Mouse (Mus musculus) midbrain, embryonic 16.5 days (tissue): ENCODE results near the gene Ankrd13c. TPM values are rescaled to one million over a fixed set of nuclear protein-coding genes. Genes with fewer than 3 reads are reported as not detected.
A peak's percentile ranks its signal among the peaks of the same experiment; 100 is the strongest.

Source experiments
- ATAC-seq: fragments of 200-750 bp; cut with Nextera tagmentation; 2 replicates; pipeline ENCODE4 v1.8.0; 2017; ENCODE audit warnings: moderate TSS enrichment
- H3K27ac ChIP-seq: fragments of 300-500 bp; sonication (generic); 2 replicates; pipeline ENCODE4 v1.5.1; 2014; ENCODE audit warnings: mild to moderate bottlenecking, low read length, mixed read lengths
- H3K27me3 ChIP-seq: fragments of 300-500 bp; sonication (generic); 2 replicates; pipeline ENCODE4 v1.6.1; 2014; ENCODE audit warnings: low read depth, low read length, mixed read lengths; ENCODE audit not compliant: control insufficient read depth, insufficient read depth
- H3K36me3 ChIP-seq: fragments of 300-500 bp; sonication (generic); 2 replicates; pipeline ENCODE4 v1.6.1; 2014; ENCODE audit warnings: mild to moderate bottlenecking, low read length, moderate library complexity, mixed read lengths; ENCODE audit not compliant: control insufficient read depth, insufficient read depth
- H3K4me1 ChIP-seq: fragments of 300-500 bp; sonication (generic); 2 replicates; pipeline ENCODE4 v1.6.1; 2014; ENCODE audit warnings: mild to moderate bottlenecking, low read length, mixed read lengths; ENCODE audit not compliant: control insufficient read depth, insufficient read depth
- H3K4me2 ChIP-seq: fragments of 300-500 bp; sonication (generic); 2 replicates; pipeline ENCODE4 v1.6.1; 2014; ENCODE audit warnings: mild to moderate bottlenecking, low read length, mixed read lengths
- H3K4me3 ChIP-seq: fragments of 300-500 bp; sonication (generic); 2 replicates; pipeline ENCODE4 v1.5.1; 2014; ENCODE audit warnings: low read depth, mild to moderate bottlenecking, low read length, moderate library complexity, mixed read lengths
- H3K9ac ChIP-seq: fragments of 300-500 bp; sonication (generic); 2 replicates; pipeline ENCODE4 v1.6.1; 2014; ENCODE audit warnings: low read depth, low read length, mixed read lengths
- H3K9me3 ChIP-seq: fragments of 300-500 bp; sonication (generic); replicated peaks from 2 replicates; pipeline ENCODE4 v1.6.1; 2014; ENCODE audit warnings: mild to moderate bottlenecking, low read length, mixed read lengths; ENCODE audit not compliant: control insufficient read depth, poor library complexity, severe bottlenecking
- WGBS: fragments of 180-500 bp; shearing (Covaris S2); extraction: QIAGEN DNeasy Blood & Tissue Kit; methylation state at CpG from one replicate; pipeline ENCODE4 v1.1.7; 2014; 5-methylcytosine and 5-hydroxymethylcytosine counted together
- polyA plus RNA-seq: library from polyadenylated mRNA; unstranded; fragments of >200 nt; fragmentation: Nextera tagmentation; extraction: Ambion mirVana; gene quantifications from 2 replicates; pipeline ENCODE4 v1.2.1, GENCODE M21; 2015

Gene Ankrd13c
- polyA plus RNA-seq, 1 experiment from 2014 or later: 25.5 TPM

- Histone ChIP-seq H3K4me1 (no peaks in the 10 kb centered on the region), H3K27me3 (no peaks in the 10 kb centered on the region), H3K9ac (no peak overlapping the region), H3K4me2 (no peak overlapping the region), H3K27ac (no peak overlapping the region), H3K9me3 (no peaks in the 10 kb centered on the region), H3K4me3 (no peak overlapping the region), H3K36me3 (peaks cover 3% of the 10 kb centered on the region; the same call in 1 of the 2 replicates)
- no peak for ATAC-seq
These were observed 32.6 kb downstream of the Ankrd13c start for GRCm38 (mm10) chr3:157979619-157980018.

GRCm38 (mm10) chr3:157993322-157993721, 46.3 kb downstream of the Ankrd13c start:
- Histone ChIP-seq H3K9me3 (no peaks in the 10 kb centered on the region), H3K36me3 (peaks cover 5% of the 10 kb centered on the region), H3K4me1 (no peaks in the 10 kb centered on the region), H3K27ac (no peak overlapping the region), H3K27me3 (no peaks in the 10 kb centered on the region), H3K4me3 (no peak overlapping the region), H3K4me2 (no peak overlapping the region), H3K9ac (no peak overlapping the region)
- ATAC-seq: no peak

GRCm38 (mm10) chr3:157995726-157996125, 48.7 kb downstream of the Ankrd13c start:
- H3K4me1 ChIP-seq: no peaks in the 10 kb centered on the region
- WGBS: 98% methylated on average over 2 of the region's 2 CpGs
- no peak overlapping the region for H3K9ac ChIP-seq
- H3K36me3 ChIP-seq: peaks cover 2% of the 10 kb centered on the region
- no peaks in the 10 kb centered on the region for H3K27me3 ChIP-seq
- H3K4me2 ChIP-seq: no peak overlapping the region
- ATAC-seq: no peak
- no peaks in the 10 kb centered on the region for H3K9me3 ChIP-seq
- no peak overlapping the region for H3K27ac ChIP-seq
- H3K4me3 ChIP-seq: no peak overlapping the region

GRCm38 (mm10) chr3:157998742-157999369, 51.8 kb downstream of the Ankrd13c start:
- 89% methylated on average over 1 of the region's 1 CpGs for WGBS
- Histone ChIP-seq H3K36me3 (peaks cover 12% of the 10 kb centered on the region), H3K4me3 (no peak overlapping the region), H3K4me2 (no peak overlapping the region), H3K4me1 (no peaks in the 10 kb centered on the region), H3K27ac (no peak overlapping the region), H3K27me3 (no peaks in the 10 kb centered on the region), H3K9me3 (no peaks in the 10 kb centered on the region), H3K9ac (no peak overlapping the region)
- ATAC-seq: no peak

- Histone ChIP-seq H3K4me3 (no peak overlapping the region), H3K9ac (no peak overlapping the region), H3K4me2 (no peak overlapping the region), H3K36me3 (peaks cover 32% of the 10 kb centered on the region), H3K4me1 (no peaks in the 10 kb centered on the region), H3K27me3 (no peaks in the 10 kb centered on the region), H3K27ac (no peak overlapping the region), H3K9me3 (no peaks in the 10 kb centered on the region)
- 82% methylated on average over 1 of the region's 1 CpGs for WGBS
- ATAC-seq: no peak
These were observed 61.6 kb downstream of the Ankrd13c start for GRCm38 (mm10) chr3:158008647-158009046.

GRCm38 (mm10) chr3:158009762-158010320, 62.8 kb downstream of the Ankrd13c start:
- H3K27ac ChIP-seq: no peak overlapping the region
- 52% methylated on average over 1 of the region's 1 CpGs for WGBS
- H3K4me1 ChIP-seq: no peaks in the 10 kb centered on the region
- no peak overlapping the region for H3K4me3 ChIP-seq
- peaks cover 28% of the 10 kb centered on the region for H3K36me3 ChIP-seq
- no peaks in the 10 kb centered on the region for H3K9me3 ChIP-seq
- H3K4me2 ChIP-seq: no peak overlapping the region
- no peaks in the 10 kb centered on the region for H3K27me3 ChIP-seq
- no peak overlapping the region for H3K9ac ChIP-seq
- ATAC-seq: no peak

GRCm38 (mm10) chr3:158031371-158031925, 84.4 kb downstream of the Ankrd13c start:
- H3K4me3 ChIP-seq: peak overlapping the region; percentile 98
- under 1% methylated on average over 61 of the region's 61 CpGs for WGBS
- 0 out of 2 replicates have a peak, but pooled peaks cover 2% of the 10 kb centered on the region for H3K36me3 ChIP-seq
- H3K4me2 ChIP-seq: peak overlapping the region; percentile 87
- peak; percentile 94 for ATAC-seq
- no peaks in the 10 kb centered on the region for H3K9me3 ChIP-seq
- peak overlapping the region; percentile 96 for H3K9ac ChIP-seq
- peaks cover 35% of the 10 kb centered on the region for H3K4me1 ChIP-seq
- no peaks in the 10 kb centered on the region for H3K27me3 ChIP-seq
- H3K27ac ChIP-seq: peak overlapping the region; percentile 88

GRCm38 (mm10) chr3:158032106-158032505, 85.1 kb downstream of the Ankrd13c start:
- Histone ChIP-seq H3K4me1 (peaks cover 35% of the 10 kb centered on the region), H3K27ac (peak overlapping the region; percentile 88), H3K9ac (peak overlapping the region; percentile 96), H3K4me3 (peak overlapping the region; percentile 98), H3K27me3 (no peaks in the 10 kb centered on the region), H3K36me3 (no peaks in the 10 kb centered on the region), H3K9me3 (no peaks in the 10 kb centered on the region), H3K4me2 (peak overlapping the region; percentile 87)
- whole genome bisulfite sequencing: 8% methylated on average over 4 of the region's 4 CpGs
- no peak for ATAC-seq

GRCm38 (mm10) chr3:158035866-158036265, 88.8 kb downstream of the Ankrd13c start:
- no peaks in the 10 kb centered on the region for H3K27me3 ChIP-seq
- peak overlapping the region; percentile 83 for H3K27ac ChIP-seq
- H3K4me2 ChIP-seq: peak overlapping the region; percentile 76
- H3K36me3 ChIP-seq: no peaks in the 10 kb centered on the region
- H3K9ac ChIP-seq: peak overlapping the region; percentile 91
- no peaks in the 10 kb centered on the region for H3K9me3 ChIP-seq
- no peak for ATAC-seq
- H3K4me3 ChIP-seq: peak overlapping the region; percentile 93
- 4% methylated on average over 11 of the region's 11 CpGs for WGBS
- peaks cover 30% of the 10 kb centered on the region for H3K4me1 ChIP-seq
